Mouse (Mus musculus) neural tube, embryonic 15.5 days (tissue): ENCODE measurements around the gene Gad1. TPM values are rescaled to one million over a fixed set of nuclear protein-coding genes. Genes with fewer than 3 reads are reported as not detected.
"Not testable (repeated sequence)": the region's sequence is repeated elsewhere in the genome, so short reads cannot be mapped to it uniquely, and the experiment has no call there.

Experiments used
- ATAC-seq: fragments of 200-750 bp; cut with Nextera tagmentation; 2 replicates; pipeline ENCODE4 v1.8.0; 2017; ENCODE audit warnings: mild to moderate bottlenecking, moderate TSS enrichment, moderate library complexity; ENCODE audit not compliant: low FRiP score
- H3K27ac ChIP-seq: fragments of 300-500 bp; sonication (generic); replicated peaks from 2 replicates; pipeline ENCODE4 v1.5.1; 2015; ENCODE audit warnings: mild to moderate bottlenecking, inconsistent platforms
- H3K27me3 ChIP-seq: fragments of 300-500 bp; sonication (generic); replicated peaks from 2 replicates; pipeline ENCODE4 v1.6.1; 2015; ENCODE audit warnings: inconsistent platforms
- H3K36me3 ChIP-seq: fragments of 300-500 bp; sonication (generic); 2 replicates; pipeline ENCODE4 v1.6.1; 2015; ENCODE audit warnings: inconsistent platforms
- H3K4me1 ChIP-seq: fragments of 300-500 bp; sonication (generic); 2 replicates; pipeline ENCODE4 v1.6.1; 2015; ENCODE audit warnings: inconsistent platforms
- H3K4me2 ChIP-seq: fragments of 300-500 bp; sonication (generic); 2 replicates; pipeline ENCODE4 v1.6.1; 2015; ENCODE audit warnings: inconsistent platforms, mild to moderate bottlenecking, moderate library complexity
- H3K4me3 ChIP-seq: fragments of 300-500 bp; sonication (generic); replicated peaks from 2 replicates; pipeline ENCODE4 v1.5.1; 2015; ENCODE audit warnings: mild to moderate bottlenecking, inconsistent platforms
- H3K9ac ChIP-seq: fragments of 300-500 bp; sonication (generic); replicated peaks from 2 replicates; pipeline ENCODE4 v1.6.1; 2015; ENCODE audit warnings: mild to moderate bottlenecking, inconsistent platforms
- H3K9me3 ChIP-seq: fragments of 300-500 bp; sonication (generic); replicated peaks from 2 replicates; pipeline ENCODE4 v1.6.1; 2016; ENCODE audit warnings: inconsistent platforms
- WGBS: fragments of 180-500 bp; shearing (Covaris S2); methylation state at CpG from one replicate; pipeline ENCODE4 v1.1.7; 2015; ENCODE audit warnings: mixed read lengths; 5-methylcytosine and 5-hydroxymethylcytosine counted together
- polyA plus RNA-seq: library from polyadenylated mRNA; unstranded; fragments of >200 nt; fragmentation: Nextera tagmentation; extraction: Ambion mirVana; gene quantifications from 2 replicates; pipeline ENCODE4 v1.2.1, GENCODE M21; 2015

The Gad1 gene
- 84.0 and 96.5 TPM in 2 replicates for polyA plus RNA-seq

DNA sequence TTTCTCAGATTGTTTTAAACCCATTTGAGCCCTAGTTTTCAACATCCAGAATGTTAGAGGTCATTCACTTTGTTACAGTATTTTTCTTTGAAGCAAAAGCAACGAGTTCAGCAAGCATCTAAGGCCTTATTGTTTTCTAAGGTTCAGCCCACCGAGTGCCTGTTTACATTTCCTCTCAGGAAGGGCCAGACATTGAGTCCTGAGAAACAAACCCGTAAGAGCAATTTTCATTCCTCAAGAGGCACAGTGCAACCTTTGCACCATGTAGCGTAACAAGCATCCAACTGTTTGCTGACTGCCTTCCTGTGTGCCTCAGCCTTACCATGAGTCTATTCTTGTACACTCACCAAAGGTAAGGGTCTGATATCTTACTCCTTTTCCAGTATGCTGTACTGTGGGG, at the start of gene Gad1:
TSS of gene Gad1 (plus strand) at position 301 of the 400 bp plus-strand sequence.
- H3K27me3 ChIP-seq, result no peaks in the 10 kb centered on the region
- H3K9me3 ChIP-seq, result no peaks in the 10 kb centered on the region
- 0 out of 2 replicates have a peak, but pooled peaks cover 1% of the 10 kb centered on the region for H3K4me1 ChIP-seq
- no peak within 1 kb of the TSS for H3K27ac ChIP-seq
- no peak within 1 kb of the TSS for H3K4me3 ChIP-seq
- no peak for ATAC-seq
- 69% methylated on average over 4 of the region's 4 CpGs for WGBS
- no peak within 1 kb of the TSS for H3K4me2 ChIP-seq
- no peaks in the 10 kb centered on the region for H3K36me3 ChIP-seq
- H3K9ac ChIP-seq, result no peak within 1 kb of the TSS

DNA sequence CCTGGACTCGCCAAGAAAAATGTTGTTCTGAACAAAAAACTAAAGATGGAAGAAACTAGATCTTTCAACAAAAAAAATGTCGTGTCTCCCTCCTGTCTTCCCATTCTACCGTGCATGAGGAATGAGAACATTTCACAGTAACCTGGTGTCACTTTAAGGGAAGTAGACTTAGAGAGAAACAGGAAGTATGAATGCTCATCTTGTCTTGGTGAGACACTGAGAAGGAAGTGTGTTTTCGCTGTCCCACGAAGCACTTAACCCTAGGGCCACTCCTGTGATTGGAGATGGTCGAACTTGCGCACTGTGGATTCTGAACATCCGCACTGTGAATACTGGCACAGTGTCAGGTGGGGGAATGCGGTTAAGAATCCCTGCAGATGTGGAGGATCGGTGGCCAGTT, 49.4 kb upstream of the Gad1 start:
- Histone ChIP-seq H3K9ac (no peak overlapping the region), H3K27me3 (peaks cover 6% of the 10 kb centered on the region; the same call in 1 of the 2 replicates), H3K4me2 (no peak overlapping the region), H3K4me3 (no peak overlapping the region), H3K4me1 (peaks cover 2% of the 10 kb centered on the region), H3K36me3 (no peaks in the 10 kb centered on the region), H3K27ac (no peak overlapping the region), H3K9me3 (no peaks in the 10 kb centered on the region)
- no peak for ATAC-seq
- 84% methylated on average over 10 of the region's 10 CpGs for WGBS

DNA sequence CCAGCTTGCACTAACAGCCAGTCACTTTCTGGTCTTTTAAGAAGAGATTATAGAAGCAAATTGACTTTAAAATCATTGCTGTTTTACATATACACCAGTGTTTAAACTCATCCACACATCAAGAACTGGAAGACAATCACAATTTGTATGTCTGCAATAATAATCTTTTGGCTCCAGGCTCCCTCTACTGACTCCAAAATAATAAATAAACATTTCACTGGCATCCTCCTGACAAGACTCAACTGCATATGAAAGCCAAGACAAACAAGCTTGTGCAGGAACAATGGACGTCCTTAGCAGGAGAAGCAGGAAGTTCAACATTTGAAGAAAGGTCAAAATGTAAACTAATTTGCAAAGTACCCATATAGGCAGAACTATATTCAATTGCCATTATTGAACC, 47.6 kb upstream of the Gad1 start:
- Histone ChIP-seq H3K9me3 (no peaks in the 10 kb centered on the region), H3K27me3 (0 out of 2 replicates have a peak, but pooled peaks cover 6% of the 10 kb centered on the region), H3K9ac (no peak overlapping the region), H3K4me3 (no peak overlapping the region), H3K27ac (no peak overlapping the region), H3K4me1 (peaks cover 11% of the 10 kb centered on the region), H3K4me2 (no peak overlapping the region), H3K36me3 (no peaks in the 10 kb centered on the region)
- 61% methylated on average over 1 of the region's 1 CpGs for WGBS
- ATAC-seq, result no peak

DNA sequence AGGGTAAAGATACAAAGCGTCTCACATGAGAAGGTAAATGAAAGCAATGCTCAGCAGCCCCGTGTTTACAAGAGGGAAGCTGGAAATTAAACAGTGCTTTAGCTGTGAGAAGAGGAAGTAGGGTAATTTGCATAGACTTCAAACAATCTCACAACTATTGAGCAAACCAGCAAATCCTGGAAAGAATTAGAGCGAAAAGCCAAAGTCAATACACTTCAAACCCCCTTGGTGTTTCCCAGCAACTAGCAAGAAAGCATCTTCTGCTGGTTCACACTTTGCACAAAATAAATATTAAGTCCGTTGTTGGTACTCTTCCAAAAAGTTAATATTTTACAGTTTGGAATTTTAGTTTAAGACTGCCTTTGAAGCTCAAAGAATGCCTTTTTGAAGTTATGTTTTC, 47.0 kb upstream of the Gad1 start:
- no peak overlapping the region for H3K4me2 ChIP-seq
- no peak overlapping the region for H3K4me3 ChIP-seq
- H3K4me1 ChIP-seq, result peaks cover 11% of the 10 kb centered on the region
- H3K27me3 ChIP-seq, result 0 out of 2 replicates have a peak, but pooled peaks cover 6% of the 10 kb centered on the region
- no peaks in the 10 kb centered on the region for H3K36me3 ChIP-seq
- no peak overlapping the region for H3K27ac ChIP-seq
- WGBS, result 42% methylated on average over 4 of the region's 4 CpGs
- no peaks in the 10 kb centered on the region for H3K9me3 ChIP-seq
- ATAC-seq, result no peak
- H3K9ac ChIP-seq, result no peak overlapping the region

DNA sequence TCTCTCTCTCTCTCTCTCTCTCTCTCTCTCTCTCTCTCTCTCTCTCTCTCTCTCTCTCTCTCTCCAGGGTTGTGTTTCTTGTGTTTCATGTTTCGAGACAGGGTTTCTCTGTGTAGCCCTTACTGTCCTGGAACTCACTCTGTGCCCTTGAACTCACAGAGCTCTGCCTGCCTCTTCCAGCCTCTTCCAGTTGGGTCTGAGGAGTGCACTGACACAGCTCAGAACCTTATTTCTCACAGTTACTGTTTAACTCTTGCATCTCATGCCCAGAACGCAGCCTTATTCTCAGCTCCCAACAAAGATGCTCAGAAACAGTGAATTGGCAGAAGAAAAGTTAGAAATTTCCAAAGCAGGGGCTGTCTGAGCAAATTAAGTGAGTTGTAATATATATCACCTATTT, 46.5 kb upstream of the Gad1 start:
- ATAC-seq, result no peak
- no peaks in the 10 kb centered on the region for H3K36me3 ChIP-seq
- H3K27me3 ChIP-seq, result 0 out of 2 replicates have a peak, but pooled peaks cover 6% of the 10 kb centered on the region
- H3K27ac ChIP-seq, result no peak overlapping the region
- 73% methylated on average over 2 of the region's 2 CpGs for WGBS
- H3K4me3 ChIP-seq, result no peak overlapping the region
- no peak overlapping the region for H3K4me2 ChIP-seq
- peaks cover 11% of the 10 kb centered on the region for H3K4me1 ChIP-seq
- H3K9ac ChIP-seq, result no peak overlapping the region
- no peaks in the 10 kb centered on the region for H3K9me3 ChIP-seq

DNA sequence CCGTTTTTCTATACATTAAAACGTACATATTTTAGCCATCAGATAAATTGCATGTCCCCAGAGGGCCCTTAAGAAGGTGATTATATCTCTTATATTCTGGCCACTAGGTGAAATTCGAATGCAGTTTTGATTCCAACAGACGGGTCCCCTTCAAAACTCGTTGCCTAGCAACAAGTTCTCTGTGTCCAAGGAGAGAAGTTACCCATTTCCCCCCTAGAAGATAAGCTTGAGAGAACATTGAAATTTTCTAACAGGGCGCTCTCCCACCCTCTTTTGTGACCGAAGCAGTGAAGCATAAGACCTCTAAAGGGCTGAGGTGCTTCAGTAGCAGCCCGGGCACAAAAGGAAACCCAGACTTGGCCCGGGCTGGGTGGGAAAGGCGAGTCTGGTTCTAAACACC, 44.4 kb upstream of the Gad1 start, which contains the start of gene Erich2:
TSS of gene Erich2 (plus strand) at position 324 of the 400 bp plus-strand sequence.
- Histone ChIP-seq H3K36me3 (no peaks in the 10 kb centered on the region), H3K9ac (peak within 1 kb of the TSS; percentile 54), H3K27ac (0 out of 2 replicates have a peak within 1 kb of the TSS, but pooled peaks have one; percentile 13), H3K27me3 (0 out of 2 replicates have a peak, but pooled peaks cover 6% of the 10 kb centered on the region), H3K4me2 (peak within 1 kb of the TSS; percentile 94), H3K4me1 (peaks cover 11% of the 10 kb centered on the region), H3K4me3 (peak within 1 kb of the TSS; percentile 49), H3K9me3 (no peaks in the 10 kb centered on the region)
- ATAC-seq, result peak; percentile 33
- 11% methylated on average over 10 of the region's 10 CpGs for WGBS

DNA sequence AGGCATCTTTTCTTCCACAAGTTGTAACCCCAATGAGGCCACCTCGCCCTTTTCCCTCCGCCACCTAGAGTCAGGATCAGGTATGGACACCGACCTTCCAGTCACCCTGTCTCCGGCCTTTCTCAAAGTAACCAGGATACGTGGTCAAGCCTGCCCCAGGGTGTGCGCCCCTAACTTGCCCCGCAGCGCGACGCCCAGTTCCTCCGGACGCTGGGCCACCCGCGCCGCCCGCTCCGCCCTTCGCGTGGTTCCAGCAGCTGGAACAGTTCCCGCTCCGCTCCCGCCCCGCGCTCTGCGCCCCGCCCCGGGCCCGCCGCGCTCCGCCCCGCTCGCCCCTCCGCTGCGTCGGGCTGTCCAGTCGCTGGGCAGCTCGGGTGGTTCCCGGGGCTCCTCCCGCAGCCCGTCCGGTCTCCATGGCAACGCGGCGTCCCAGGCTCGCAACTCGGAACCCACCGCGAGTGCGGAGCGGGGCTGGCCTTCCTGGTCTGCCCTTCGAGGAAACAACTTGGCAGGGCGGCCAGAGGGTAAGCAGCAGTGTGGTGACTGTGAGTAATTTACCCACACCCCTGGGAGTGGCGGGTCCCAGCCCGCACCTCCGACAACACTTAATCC, 43.7 kb upstream of the Gad1 start:
- peak overlapping the region; percentile 54 for H3K9ac ChIP-seq
- H3K4me1 ChIP-seq, result peaks cover 11% of the 10 kb centered on the region
- no peaks in the 10 kb centered on the region for H3K36me3 ChIP-seq
- 0 out of 2 replicates have a peak overlapping the region, but pooled peaks have one; percentile 13 for H3K27ac ChIP-seq
- H3K27me3 ChIP-seq, result 0 out of 2 replicates have a peak, but pooled peaks cover 6% of the 10 kb centered on the region
- peak overlapping the region; percentile 94 for H3K4me2 ChIP-seq
- no peaks in the 10 kb centered on the region for H3K9me3 ChIP-seq
- under 1% methylated on average over 56 of the region's 56 CpGs for WGBS
- peak; percentile 94 for ATAC-seq
- H3K4me3 ChIP-seq, result peak overlapping the region; percentile 49

DNA sequence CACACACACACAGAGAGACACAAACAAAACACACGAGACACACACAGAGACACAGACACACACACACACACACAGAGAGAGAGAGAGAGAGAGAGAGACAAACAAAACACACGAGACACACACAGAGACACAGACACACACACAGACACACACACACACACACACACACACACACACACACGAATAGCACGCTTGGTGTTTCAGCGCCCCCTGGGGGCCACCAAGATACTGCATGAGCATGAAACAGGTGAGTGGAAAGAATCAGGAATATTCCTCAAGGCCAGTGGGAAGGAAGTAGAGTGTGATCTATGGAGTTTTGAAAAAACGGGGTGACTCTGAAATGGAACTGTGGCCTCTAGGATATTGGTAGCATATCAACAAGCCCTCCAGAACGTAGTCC, 14.6 kb upstream of the Gad1 start:
- H3K4me3 ChIP-seq, H3K27ac ChIP-seq, H3K36me3 ChIP-seq, H3K27me3 ChIP-seq, H3K9ac ChIP-seq, H3K9me3 ChIP-seq, H3K4me2 ChIP-seq, H3K4me1 ChIP-seq, ATAC-seq: not testable (repeated sequence)
- 48% methylated on average over 7 of the region's 7 CpGs for WGBS

DNA sequence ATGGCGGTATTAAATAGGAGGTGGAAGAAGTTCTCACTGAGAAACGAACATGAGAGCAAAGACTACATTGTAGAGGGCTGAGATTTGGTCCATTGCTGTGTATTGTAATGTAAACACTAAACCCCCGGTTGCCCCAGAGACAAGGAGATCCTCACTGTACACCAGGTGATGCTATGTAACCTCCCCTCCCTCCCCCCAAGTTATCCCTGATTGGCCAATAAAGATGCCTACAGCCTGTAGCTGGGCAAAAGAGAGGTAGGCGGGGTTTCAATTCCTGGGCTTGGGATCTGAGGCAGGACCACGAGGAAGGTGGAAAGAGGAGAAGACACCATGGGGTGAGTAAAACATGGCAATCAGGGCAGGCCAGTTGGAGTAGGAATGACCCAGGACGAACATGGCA, 2.2 kb upstream of the Gad1 start:
- Histone ChIP-seq H3K4me1 (no peaks in the 10 kb centered on the region), H3K27me3 (no peaks in the 10 kb centered on the region), H3K4me2 (no peak overlapping the region), H3K9ac (no peak overlapping the region), H3K9me3 (no peaks in the 10 kb centered on the region), H3K4me3 (no peak overlapping the region), H3K27ac (no peak overlapping the region), H3K36me3 (no peaks in the 10 kb centered on the region)
- ATAC-seq, result no peak
- WGBS, result 69% methylated on average over 6 of the region's 6 CpGs

DNA sequence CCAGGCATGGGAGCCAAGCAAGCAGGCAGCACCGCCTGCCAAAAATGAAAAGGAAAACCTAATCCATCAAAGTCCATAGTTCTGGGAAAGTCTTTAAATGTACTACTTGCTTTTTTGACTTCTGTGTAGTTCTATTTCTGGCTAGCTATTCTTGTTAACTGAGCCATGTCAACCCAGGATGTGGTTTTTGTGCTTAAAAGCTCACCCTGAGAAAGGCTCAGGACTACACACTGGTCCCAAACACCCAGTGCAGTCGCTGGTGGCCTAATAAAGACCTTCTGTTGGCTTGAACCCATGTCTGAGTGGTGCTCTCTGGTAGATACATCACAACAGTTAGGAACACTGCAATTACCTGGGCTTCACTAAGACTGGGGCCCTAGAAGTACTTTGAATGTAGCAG, 1.4 kb upstream of the Gad1 start:
- Histone ChIP-seq H3K4me3 (no peak overlapping the region), H3K9me3 (no peaks in the 10 kb centered on the region), H3K4me1 (no peaks in the 10 kb centered on the region), H3K9ac (no peak overlapping the region), H3K4me2 (no peak overlapping the region), H3K27ac (no peak overlapping the region), H3K27me3 (no peaks in the 10 kb centered on the region), H3K36me3 (no peaks in the 10 kb centered on the region)
- no peak for ATAC-seq
- WGBS, result 96% methylated on average over 2 of the region's 2 CpGs

DNA sequence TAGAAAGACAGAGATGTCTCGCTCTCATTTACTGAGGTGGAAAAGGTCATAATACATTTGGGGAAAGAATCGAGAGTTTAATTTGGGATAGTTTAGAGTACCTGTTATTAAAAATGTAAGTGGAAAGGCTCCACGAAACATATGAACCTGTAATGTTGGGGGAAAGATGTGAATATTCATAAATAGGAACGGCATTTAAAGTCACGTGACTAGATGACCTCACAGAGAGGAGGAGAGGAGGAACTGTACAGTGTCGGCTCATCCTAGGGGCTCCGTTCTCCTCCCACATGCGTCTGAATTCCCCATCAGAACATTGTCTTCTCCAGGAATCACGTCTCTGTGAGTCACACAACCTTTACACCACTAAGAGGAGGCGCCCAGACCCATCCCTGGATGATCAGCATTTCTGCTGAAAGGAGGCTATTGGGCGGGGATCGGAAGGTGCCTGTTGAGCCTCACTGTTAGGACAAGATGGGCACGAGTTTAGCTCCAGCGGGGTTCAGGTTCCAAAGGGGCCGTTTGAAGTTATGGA, 739 bp upstream of the Gad1 start:
- H3K36me3 ChIP-seq, result no peaks in the 10 kb centered on the region
- no peaks in the 10 kb centered on the region for H3K9me3 ChIP-seq
- no peak overlapping the region for H3K27ac ChIP-seq
- no peak for ATAC-seq
- WGBS, result 87% methylated on average over 15 of the region's 15 CpGs
- no peak overlapping the region for H3K4me2 ChIP-seq
- no peaks in the 10 kb centered on the region for H3K4me1 ChIP-seq
- H3K27me3 ChIP-seq, result no peaks in the 10 kb centered on the region
- no peak overlapping the region for H3K9ac ChIP-seq
- no peak overlapping the region for H3K4me3 ChIP-seq

DNA sequence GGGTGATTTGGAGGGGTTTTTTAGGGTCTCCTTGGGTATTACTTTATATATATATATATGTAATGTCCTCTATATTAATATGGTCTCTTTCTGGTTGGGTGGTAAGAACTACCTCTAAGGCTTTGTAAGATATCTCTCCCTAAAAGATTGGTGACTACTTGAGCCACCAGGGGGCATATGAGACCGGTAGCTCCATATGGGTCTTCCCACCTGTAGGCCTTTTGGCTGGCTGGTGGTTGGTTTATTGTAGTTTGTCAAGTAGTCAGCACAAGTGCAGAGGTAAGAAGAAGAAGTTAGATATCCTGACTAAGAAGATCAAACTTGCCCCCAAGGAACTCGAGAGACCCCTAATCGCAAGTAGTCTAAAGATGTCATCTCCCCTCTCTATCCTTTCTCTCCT, 954 bp downstream of the Gad1 start:
- 82% methylated on average over 3 of the region's 3 CpGs for WGBS
- Histone ChIP-seq H3K4me2 (no peak overlapping the region), H3K27me3 (peaks cover under 1% of the 10 kb centered on the region), H3K9ac (no peak overlapping the region), H3K4me3 (no peak overlapping the region), H3K4me1 (0 out of 2 replicates have a peak, but pooled peaks cover 4% of the 10 kb centered on the region), H3K9me3 (no peaks in the 10 kb centered on the region), H3K27ac (no peak overlapping the region), H3K36me3 (no peaks in the 10 kb centered on the region)
- ATAC-seq, result no peak
